Mouse (Mus musculus): ENCODE data around the gene Gm14085. TPM values are rescaled to one million over a fixed set of nuclear protein-coding genes. Genes with fewer than 3 reads are reported as not detected.
"Not testable (repeated sequence)": the region's sequence is repeated elsewhere in the genome, so short reads cannot be mapped to it uniquely, and the experiment has no call there.

Gene Gm14085
- 4.7 and 4.8 TPM in 2 replicates for polyA plus RNA-seq (2012; rRNA removed)

DNA sequence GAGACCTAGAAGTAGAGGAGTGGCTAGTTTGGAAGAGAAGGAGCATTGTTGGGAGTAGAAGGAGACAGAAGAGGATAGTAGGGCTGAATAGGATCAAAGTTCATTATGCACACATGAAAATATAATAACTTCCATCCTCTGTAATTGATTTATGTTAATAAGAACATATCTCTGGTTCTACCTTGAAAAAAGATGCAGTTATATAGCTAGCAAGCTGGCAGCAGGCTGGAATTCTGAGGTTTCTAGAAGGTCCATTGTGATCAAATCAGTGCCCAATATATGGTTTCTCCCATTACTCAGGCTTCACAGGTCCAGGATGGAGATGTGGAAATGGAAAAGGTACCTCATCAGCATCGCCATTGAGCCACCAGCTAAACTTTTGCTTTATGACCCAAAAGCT is at the start of gene Gm14085:
Gm14085 (plus strand) TSS at position 301 of the 400 bp plus-strand sequence.
- Histone ChIP-seq H3K27me3 (ENCODE audit: control insufficient read depth, insufficient read depth, low read length) (no peaks in the 10 kb centered on the region), H3K4me3 (ENCODE audit: control insufficient read depth, insufficient read depth, low read length) (peak within 1 kb of the TSS; percentile 5; the same call in 1 of the 2 replicates), H3K36me3 (ENCODE audit: control insufficient read depth, insufficient read depth, low read length) (no peaks in the 10 kb centered on the region), H3K27ac (ENCODE audit: control insufficient read depth, insufficient read depth, low read length) (no peak within 1 kb of the TSS), H3K4me1 (replicated peaks; ENCODE audit: control insufficient read depth, insufficient read depth, low read length) (peaks cover 6% of the 10 kb centered on the region)
- WGBS = 95% methylated on average over 1 of the region's 1 CpGs
- DNase-seq = no peak
- TF ChIP-seq CTCF (IDR thresholded peaks at IDR 0.05; ENCODE audit: borderline replicate concordance, control insufficient read depth, extremely low read depth, insufficient read depth, low read length, poor library complexity) = no peak
- TF ChIP-seq POLR2A (IDR thresholded peaks at IDR 0.05; ENCODE audit: control insufficient read depth, extremely low read depth, insufficient read depth, low read length, poor library complexity) = no peak

DNA sequence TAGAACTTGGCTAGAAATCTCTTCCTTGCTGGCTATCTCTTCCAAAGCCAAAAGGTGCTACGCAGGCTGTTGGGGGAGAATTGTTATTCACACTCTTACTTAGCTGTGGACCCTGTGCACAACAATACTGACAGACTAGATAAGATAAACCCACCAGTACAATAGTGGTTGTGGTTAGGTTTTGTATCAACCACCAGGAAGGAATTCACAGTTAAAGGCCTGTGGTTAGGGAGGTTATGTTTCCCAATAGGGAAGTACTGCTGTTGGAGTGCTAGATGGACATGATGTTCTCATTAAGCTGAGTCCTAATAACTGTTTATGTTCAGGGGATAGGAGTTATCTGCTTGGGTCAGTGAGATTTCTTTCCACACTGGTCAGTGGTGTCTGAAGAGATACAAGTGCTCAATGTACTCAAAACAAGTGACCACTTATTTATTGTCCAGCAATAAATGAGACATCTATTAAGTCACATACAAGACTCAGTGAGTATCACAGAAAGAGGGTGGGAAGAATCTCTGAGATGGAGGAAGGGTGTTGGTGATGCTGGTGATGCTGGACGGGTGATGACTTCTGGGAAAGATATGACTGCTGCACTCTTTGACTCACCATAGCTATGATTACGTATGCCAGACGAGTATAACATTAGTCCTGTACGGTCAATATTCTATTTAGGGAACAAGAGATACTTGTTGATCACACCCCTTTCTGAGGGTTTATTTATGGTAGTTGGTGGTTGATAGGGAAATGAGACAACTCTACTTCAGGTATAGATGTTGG is 45.8 kb upstream of the Gm14085 start:
- H3K36me3 ChIP-seq (ENCODE audit: control insufficient read depth, insufficient read depth, low read length); H3K27me3 ChIP-seq (ENCODE audit: control insufficient read depth, insufficient read depth, low read length); H3K4me3 ChIP-seq (ENCODE audit: control insufficient read depth, insufficient read depth, low read length); H3K4me1 ChIP-seq (replicated peaks; ENCODE audit: control insufficient read depth, insufficient read depth, low read length); DNase-seq; H3K27ac ChIP-seq (ENCODE audit: control insufficient read depth, insufficient read depth, low read length): not testable (repeated sequence)
- 66% methylated on average over 5 of the region's 5 CpGs for WGBS

DNA sequence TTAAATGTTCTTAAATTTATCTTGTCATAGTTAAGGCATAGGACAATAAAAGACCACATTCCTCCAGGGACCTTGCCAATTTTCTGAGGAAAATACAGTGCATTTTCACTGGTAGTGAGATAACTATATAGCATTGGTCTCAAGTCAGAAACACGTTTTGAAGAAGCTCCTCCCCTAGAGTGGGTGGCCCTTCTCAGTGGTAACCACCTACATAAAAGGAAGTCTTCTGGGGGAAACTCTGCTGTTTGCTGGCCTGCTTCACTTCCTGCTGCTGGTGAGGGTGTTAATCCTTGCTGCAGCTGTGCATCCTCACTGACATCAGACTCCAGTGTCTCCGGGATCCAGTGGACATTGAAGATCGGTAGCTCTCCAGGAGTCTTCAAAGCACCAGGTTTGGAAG is 44.2 kb upstream of the Gm14085 start:
- not testable (repeated sequence) for H3K27ac ChIP-seq (ENCODE audit: control insufficient read depth, insufficient read depth, low read length); H3K4me3 ChIP-seq (ENCODE audit: control insufficient read depth, insufficient read depth, low read length); H3K27me3 ChIP-seq (ENCODE audit: control insufficient read depth, insufficient read depth, low read length); H3K36me3 ChIP-seq (ENCODE audit: control insufficient read depth, insufficient read depth, low read length); H3K4me1 ChIP-seq (replicated peaks; ENCODE audit: control insufficient read depth, insufficient read depth, low read length)
- DNase-seq = peak; percentile 71
- WGBS = 0% methylated on average over 3 of the region's 3 CpGs

DNA sequence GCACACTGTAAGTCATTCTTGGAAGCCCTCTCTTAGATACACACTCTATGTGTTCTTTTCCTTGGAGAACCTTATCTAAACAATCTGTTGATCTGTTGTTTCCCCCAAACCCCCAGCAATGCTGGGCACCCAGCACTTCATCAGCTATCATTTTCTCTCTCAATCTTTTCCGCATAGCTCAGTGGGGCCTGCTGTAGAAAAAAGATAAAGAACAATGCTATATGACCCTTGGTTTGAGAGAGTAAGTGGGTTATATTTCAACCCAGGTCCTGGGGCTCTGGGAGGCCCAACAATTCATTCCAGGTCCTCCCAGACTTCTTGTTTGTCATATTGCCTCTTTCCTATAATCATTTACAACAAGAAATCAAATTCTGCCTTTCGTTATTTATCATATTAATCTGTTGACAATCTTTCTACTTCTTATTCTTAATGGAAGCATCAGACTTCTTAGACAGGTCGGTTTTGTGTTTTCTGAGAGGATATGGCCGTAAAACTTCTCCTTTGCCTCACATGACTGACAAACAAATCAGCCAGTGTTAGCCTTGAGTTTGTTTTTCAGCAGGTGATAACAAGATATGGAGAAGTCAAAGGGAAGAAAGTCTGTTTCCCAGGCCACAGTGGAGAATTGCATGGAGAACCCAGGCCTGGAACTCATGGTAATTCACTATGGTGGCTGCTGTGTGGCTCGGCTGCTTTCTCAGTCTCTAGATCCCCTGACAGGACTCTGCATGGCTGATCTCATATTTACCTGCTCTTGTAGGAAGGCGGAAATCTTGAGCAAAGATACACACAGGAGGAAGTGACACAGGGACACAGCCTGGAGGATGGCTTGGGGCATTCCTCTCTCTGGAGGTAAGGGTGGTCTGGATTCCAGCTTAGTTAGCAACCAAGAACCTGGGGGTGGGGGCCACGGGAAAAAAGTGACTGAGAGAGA is 43.5 kb upstream of the Gm14085 start:
- Histone ChIP-seq H3K27ac (ENCODE audit: control insufficient read depth, insufficient read depth, low read length) (no peak overlapping the region), H3K36me3 (ENCODE audit: control insufficient read depth, insufficient read depth, low read length) (no peaks in the 10 kb centered on the region), H3K4me1 (replicated peaks; ENCODE audit: control insufficient read depth, insufficient read depth, low read length) (peaks cover 4% of the 10 kb centered on the region), H3K27me3 (ENCODE audit: control insufficient read depth, insufficient read depth, low read length) (no peaks in the 10 kb centered on the region), H3K4me3 (ENCODE audit: control insufficient read depth, insufficient read depth, low read length) (no peak overlapping the region)
- 88% methylated on average over 7 of the region's 7 CpGs for WGBS
- no peak for DNase-seq
- no peak for TF ChIP-seq POLR2A (IDR thresholded peaks at IDR 0.05; ENCODE audit: control insufficient read depth, extremely low read depth, insufficient read depth, low read length, poor library complexity)
- no peak for TF ChIP-seq CTCF (IDR thresholded peaks at IDR 0.05; ENCODE audit: borderline replicate concordance, control insufficient read depth, extremely low read depth, insufficient read depth, low read length, poor library complexity)

DNA sequence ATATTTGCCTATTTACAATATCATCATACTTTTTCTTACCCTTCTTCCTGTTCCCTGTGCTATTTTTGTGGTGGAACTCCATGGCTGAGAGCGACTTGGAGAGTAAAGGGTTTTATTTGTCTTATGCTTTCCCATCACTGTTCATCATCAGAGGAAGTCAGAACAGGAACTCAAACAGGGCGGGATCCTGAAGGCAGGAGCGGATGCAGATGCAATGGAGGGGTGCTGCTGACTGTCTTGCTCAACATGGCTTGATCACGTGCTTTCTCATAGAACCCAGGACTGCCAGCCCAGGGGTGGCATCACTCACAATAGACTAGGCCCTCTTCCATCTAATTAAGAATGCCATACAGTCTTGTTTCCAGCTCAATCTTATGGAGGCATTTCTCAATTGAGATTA is 34.4 kb upstream of the Gm14085 start:
- Histone ChIP-seq H3K36me3 (ENCODE audit: control insufficient read depth, insufficient read depth, low read length) (peaks cover 40% of the 10 kb centered on the region), H3K4me3 (ENCODE audit: control insufficient read depth, insufficient read depth, low read length) (no peak overlapping the region), H3K27ac (ENCODE audit: control insufficient read depth, insufficient read depth, low read length) (no peak overlapping the region), H3K4me1 (replicated peaks; ENCODE audit: control insufficient read depth, insufficient read depth, low read length) (no peaks in the 10 kb centered on the region), H3K27me3 (ENCODE audit: control insufficient read depth, insufficient read depth, low read length) (no peaks in the 10 kb centered on the region)
- TF ChIP-seq POLR2A (IDR thresholded peaks at IDR 0.05; ENCODE audit: control insufficient read depth, extremely low read depth, insufficient read depth, low read length, poor library complexity) = no peak
- TF ChIP-seq CTCF (IDR thresholded peaks at IDR 0.05; ENCODE audit: borderline replicate concordance, control insufficient read depth, extremely low read depth, insufficient read depth, low read length, poor library complexity) = no peak
- WGBS = 96% methylated on average over 4 of the region's 4 CpGs
- DNase-seq = no peak

DNA sequence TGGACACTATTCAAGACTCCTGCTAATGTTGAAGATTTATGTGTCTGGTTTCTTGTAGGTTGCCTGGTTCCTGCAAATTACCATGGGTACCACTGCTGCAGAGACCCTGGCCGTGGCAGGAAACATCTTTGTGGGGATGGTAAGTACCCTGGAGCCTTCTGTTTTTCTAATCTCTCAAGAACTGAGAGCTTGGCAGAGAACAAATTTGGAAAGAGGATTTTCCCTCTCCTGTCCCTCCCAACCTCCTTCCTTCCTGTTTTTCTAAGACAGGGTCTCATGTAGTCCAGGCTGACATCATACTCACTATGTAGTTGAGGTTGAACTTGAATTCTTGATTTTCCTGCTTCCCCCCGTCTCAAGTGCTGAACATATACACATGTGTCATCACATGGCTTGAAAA is 32.3 kb upstream of the Gm14085 start:
- no peak overlapping the region for H3K4me3 ChIP-seq (ENCODE audit: control insufficient read depth, insufficient read depth, low read length)
- peaks cover 54% of the 10 kb centered on the region for H3K36me3 ChIP-seq (ENCODE audit: control insufficient read depth, insufficient read depth, low read length)
- WGBS = 81% methylated on average over 2 of the region's 2 CpGs
- H3K27me3 ChIP-seq (ENCODE audit: control insufficient read depth, insufficient read depth, low read length) = no peaks in the 10 kb centered on the region
- H3K27ac ChIP-seq (ENCODE audit: control insufficient read depth, insufficient read depth, low read length) = no peak overlapping the region
- no peaks in the 10 kb centered on the region for H3K4me1 ChIP-seq (replicated peaks; ENCODE audit: control insufficient read depth, insufficient read depth, low read length)
- no peak for DNase-seq
- TF ChIP-seq CTCF (IDR thresholded peaks at IDR 0.05; ENCODE audit: borderline replicate concordance, control insufficient read depth, extremely low read depth, insufficient read depth, low read length, poor library complexity) = no peak
- no peak for TF ChIP-seq POLR2A (IDR thresholded peaks at IDR 0.05; ENCODE audit: control insufficient read depth, extremely low read depth, insufficient read depth, low read length, poor library complexity)
